Mouse (Mus musculus): ENCODE data around the gene Aebp2.

- TF ChIP-seq EP300 (IDR thresholded peaks at IDR 0.05; ENCODE audit: low read depth) (no peak), CTCF (IDR thresholded peaks at IDR 0.05; ENCODE audit: low read depth) (no peak)
Measured at GRCm38 (mm10) chr6:140621622-140622021, 841 bp upstream of the Aebp2 start.
